Mouse (Mus musculus): ENCODE results near the gene Zbtb8a.

Gene Zbtb8a

GRCm38 (mm10) chr4:129334677-129335215 is 43.2 kb downstream of the Zbtb8a start:
- no peak for DNase-seq

GRCm38 (mm10) chr4:129332846-129333245 is 45.1 kb downstream of the Zbtb8a start:
- no peak for DNase-seq

GRCm38 (mm10) chr4:129326191-129326590 is 51.7 kb downstream of the Zbtb8a start:
- DNase-seq: no peak

GRCm38 (mm10) chr4:129324756-129325155 is 53.2 kb downstream of the Zbtb8a start:
- no peak for DNase-seq

GRCm38 (mm10) chr4:129323491-129323890 is 54.4 kb downstream of the Zbtb8a start:
- no peak for DNase-seq

GRCm38 (mm10) chr4:129322042-129322441 is 55.9 kb downstream of the Zbtb8a start:
- no peak for DNase-seq

GRCm38 (mm10) chr4:129320876-129321275 is 57.0 kb downstream of the Zbtb8a start:
- no peak for DNase-seq

GRCm38 (mm10) chr4:129313886-129314285 is 64.0 kb downstream of the Zbtb8a start:
- DNase-seq: no peak

GRCm38 (mm10) chr4:129307936-129308335 is 70.0 kb downstream of the Zbtb8a start:
- DNase-seq: no peak

GRCm38 (mm10) chr4:129304306-129304705 is 73.6 kb downstream of the Zbtb8a start:
- DNase-seq: no peak

- DNase-seq: no peak
Observed at GRCm38 (mm10) chr4:129303816-129304215, 74.1 kb downstream of the Zbtb8a start.

All from thymus, postnatal 36 days (tissue).